25 mouse cellular contexts compared by ENCODE assay signal in genomic region chr9:57686011-57686410, GRCm38 (mm10). TPM values are rescaled to one million over a fixed set of nuclear protein-coding genes. Genes with fewer than 3 reads are reported as not detected.
DNase-seq lines count a peak whose midpoint lies in the region; ATAC-seq and TF ChIP-seq lines count a peak whose summit lies in the region.
"Had no signal": no experiment of that assay in that cellular context is flagged by ENCODE, and none has a peak within 500 bp of the region (broad histone marks: within the 10 kb centered on the region; RNA-seq: fewer than 3 reads in every experiment).

No protein-coding gene starts in this region.

- no peaks in the 10 kb centered on the region; the same call in 1 of the 2 replicates for H3K4me1 ChIP-seq in kidney, adult 2 months (ENCODE audit: control insufficient read depth, insufficient read depth, low read length)
- peaks cover 32% of the 10 kb centered on the region for H3K4me1 ChIP-seq in liver, adult 2 months (ENCODE audit: control insufficient read depth, insufficient read depth, low read length)
- peaks cover 14% of the 10 kb centered on the region; the same call in 1 of the 2 replicates for H3K4me1 ChIP-seq in liver, embryonic 12.5 days

- no peaks in the 10 kb centered on the region; the same call in 1 of the 2 replicates for H3K79me2 ChIP-seq in liver, adult 2 months (ENCODE audit: control insufficient read depth, insufficient read depth, low read length)

- H3K9me3 ChIP-seq in liver, embryonic 12.5 days (replicated peaks): no peaks in the 10 kb centered on the region
- H3K9me3 ChIP-seq: G1E had no signal

- intact Hi-C loops in heart, postnatal 36 days (cut with DNase I): no loop called here

- H3K9ac ChIP-seq in liver, adult 2 months (ENCODE audit: low read depth, low read length): no peak overlapping the region
- H3K9ac ChIP-seq in liver, embryonic 12.5 days: no peak overlapping the region

- H3K27ac ChIP-seq in kidney, adult 2 months (ENCODE audit: insufficient read depth, low read depth, low read length): no peak overlapping the region
- H3K27ac ChIP-seq in liver, adult 2 months (replicated peaks; ENCODE audit: insufficient read depth, low read depth, low read length): peak overlapping the region; percentile 67
- H3K27ac ChIP-seq in liver, embryonic 12.5 days: no peak overlapping the region

- DNase-seq in heart, adult 11 months: peak; percentile 46
- no peak for DNase-seq in heart, postnatal 36 days
- DNase-seq in kidney, adult 2 months: peak; percentile 33
- no peak for DNase-seq in kidney, postnatal 36 days
- peak; percentile 24 for DNase-seq in kidney, adult 9 months
- DNase-seq in kidney, adult 11 months: no peak
- peak; percentile 97 for DNase-seq in liver, adult 2 months (ENCODE audit: extremely low read depth, low read depth, low spot score)
- DNase-seq: adrenal gland, adult 2 months; adrenal gland, adult 8-10 months; adrenal gland, postnatal 10 days; adrenal gland, postnatal 14 days; adrenal gland, postnatal 25 days; adrenal gland, postnatal 36 days; B cell, adult 2 months; cerebellum, adult 11 months; cerebellum, adult 11-12 months had no signal

- 81% methylated on average over 5 of the region's 5 CpGs for WGBS in kidney, adult 2 months
- 32% methylated on average over 5 of the region's 5 CpGs for WGBS in liver, adult 2 months
- 70% methylated on average over 5 of the region's 5 CpGs for WGBS in liver, embryonic 12.5 days (ENCODE audit: insufficient replicate concordance)

- TF ChIP-seq POLR2A in kidney, adult 2 months (IDR thresholded peaks at IDR 0.05; ENCODE audit: low read depth, low read length): no peak
- TF ChIP-seq POLR2A in liver, adult 2 months (IDR thresholded peaks at IDR 0.05; ENCODE audit: extremely low read depth, insufficient read depth, low read length): no peak

- no peak overlapping the region for H3K4me2 ChIP-seq in liver, embryonic 12.5 days

- no peak for ATAC-seq in liver, embryonic 12.5 days
- ATAC-seq: activated CD4-positive, CD25-positive, alpha-beta regulatory T cell, adult 4 months; CD4-positive, CD25-positive, alpha-beta regulatory T cell, adult 4 months; Patski had no signal

- H3K27me3 ChIP-seq in kidney, adult 2 months (replicated peaks; ENCODE audit: control insufficient read depth, insufficient read depth, low read length): no peaks in the 10 kb centered on the region
- H3K27me3 ChIP-seq in liver, adult 2 months (ENCODE audit: control insufficient read depth, insufficient read depth, low read length): no peaks in the 10 kb centered on the region
- peaks cover 20% of the 10 kb centered on the region for H3K27me3 ChIP-seq in liver, embryonic 12.5 days (replicated peaks)

- no peak for TF ChIP-seq CTCF in kidney, adult 2 months (conservative IDR thresholded peaks at IDR 0.05; ENCODE audit: insufficient read depth, insufficient read length, low read depth, low read length)
- TF ChIP-seq CTCF in liver, adult 2 months (IDR thresholded peaks at IDR 0.05; ENCODE audit: low read depth, low read length): no peak

- H3K36me3 ChIP-seq in kidney, adult 2 months (ENCODE audit: control insufficient read depth, insufficient read depth, low read length): no peaks in the 10 kb centered on the region
- H3K36me3 ChIP-seq in liver, adult 2 months (ENCODE audit: control insufficient read depth, insufficient read depth, low read length): 0 out of 2 replicates have a peak, but pooled peaks cover 1% of the 10 kb centered on the region
- H3K36me3 ChIP-seq in liver, embryonic 12.5 days: no peaks in the 10 kb centered on the region
- H3K36me3 ChIP-seq: G1E had no signal

- no peak overlapping the region for H3K4me3 ChIP-seq in kidney, adult 2 months (ENCODE audit: insufficient read depth, low read depth, low read length)
- no peak overlapping the region for H3K4me3 ChIP-seq in liver, adult 2 months (ENCODE audit: insufficient read depth, low read depth, low read length)
- no peak overlapping the region for H3K4me3 ChIP-seq in liver, embryonic 12.5 days

RNA-seq across cellular contexts. Expression of gene Cyp1a1, which starts 1.7 kb away (rescaled TPM):
- total RNA-seq in heart, postnatal 36 days (2021): not detected
- polyA plus RNA-seq in kidney, adult 2 months (2012; rRNA removed): 0.97 and 1.0 TPM in 2 replicates
- 0.74 and 1.0 TPM in 2 replicates for total RNA-seq in liver, adult 2 months (2014; rRNA removed)
- polyA plus RNA-seq in liver, adult 2 months (2012; rRNA removed): 1.0 TPM in 2 replicates
- 0.16 and 0.19 TPM in 2 replicates for polyA plus RNA-seq in liver, embryonic 12.5 days (2016; fragmentation: Nextera tagmentation; extraction: Ambion mirVana)
- total RNA-seq: G1E had no signal
- polyA plus RNA-seq: activated CD4-positive, CD25-positive, alpha-beta regulatory T cell, adult 4 months; CD4-positive, CD25-positive, alpha-beta regulatory T cell, adult 4 months; G1E; Patski had no signal

RNA-seq across cellular contexts. Expression of gene Cyp1a2, which starts 2.5 kb away (rescaled TPM):
- not detected for total RNA-seq in heart, postnatal 36 days (2021)
- 0.07 TPM in 1 of 2 replicates, not detected in the other for polyA plus RNA-seq in kidney, adult 2 months (2012; rRNA removed)
- 495 and 621 TPM in 2 replicates for total RNA-seq in liver, adult 2 months (2014; rRNA removed)
- polyA plus RNA-seq in liver, adult 2 months (2012; rRNA removed): 954 and 976 TPM in 2 replicates
- polyA plus RNA-seq in liver, embryonic 12.5 days (2016; fragmentation: Nextera tagmentation; extraction: Ambion mirVana): not detected in 2 replicates
- total RNA-seq: adrenal gland, postnatal 25 days; CH12.LX; G1E; MEL had no signal
- polyA plus RNA-seq: activated CD4-positive, CD25-positive, alpha-beta regulatory T cell, adult 4 months; brain, embryonic 14.5 days; C2C12; CD4-positive, CD25-positive, alpha-beta regulatory T cell, adult 4 months; G1E; Patski had no signal

RNA-seq across cellular contexts. Expression of gene Edc3, which starts 22.3 kb away (rescaled TPM):
- 1 to 10 TPM; 5.0 to 5.2 TPM for total RNA-seq in heart, postnatal 36 days (2021)
- 7.9 and 8.4 TPM in 2 replicates for polyA plus RNA-seq in kidney, adult 2 months (2012; rRNA removed)
- 5.7 and 6.4 TPM in 2 replicates for total RNA-seq in liver, adult 2 months (2014; rRNA removed)
- polyA plus RNA-seq in liver, adult 2 months (2012; rRNA removed): 6.6 TPM in 2 replicates
- polyA plus RNA-seq in liver, embryonic 12.5 days (2016; fragmentation: Nextera tagmentation; extraction: Ambion mirVana): 21.2 and 22.2 TPM in 2 replicates

RNA-seq across cellular contexts. Expression of gene Csk, which starts 32.6 kb away (rescaled TPM):
- total RNA-seq in heart, postnatal 36 days (2021): 10 to 100 TPM; 26.2 to 28.5 TPM
- polyA plus RNA-seq in kidney, adult 2 months (2012; rRNA removed): 30.9 and 42.4 TPM in 2 replicates
- 18.3 and 32.8 TPM in 2 replicates for total RNA-seq in liver, adult 2 months (2014; rRNA removed)
- polyA plus RNA-seq in liver, adult 2 months (2012; rRNA removed): 31.4 and 33.9 TPM in 2 replicates
- polyA plus RNA-seq in liver, embryonic 12.5 days (2016; fragmentation: Nextera tagmentation; extraction: Ambion mirVana): 27.0 and 27.8 TPM in 2 replicates

Comparison
In these comparisons a context has a peak if more than half of its experiments do, and no peak if none do; other contexts are left out.
1. DNase-seq: peak in heart, adult 11 months (single experiment), kidney, adult 2 months (single experiment), kidney, adult 9 months (single experiment) and liver, adult 2 months (single experiment); none in heart, postnatal 36 days (0 of 2), kidney, postnatal 36 days (0 of 2) and kidney, adult 11 months (single experiment).
2. RNA of gene Cyp1a2, which starts 2.5 kb away (polyA plus RNA-seq): 954 to 976 TPM in liver, adult 2 months; not detected in liver, embryonic 12.5 days and 0.07 TPM in kidney, adult 2 months; every median in the first group is over 100 times any median in the second.